Mouse (Mus musculus): ENCODE measurements at regions not wholly inside any gene's neighbourhood (a gene's known extent, or its start where the extent isn't known, plus 50 kb on each side); places are given as distances from the start of the nearest gene placed in this dataset.

GRCm38 (mm10) chr15:18360256-18360655 lies 458.5 kb upstream of the Cdh10 start:
- intact Hi-C loops (cut with DNase I), result no loop called here
- DNase-seq (ENCODE audit: low spot score in 2 of 2), result no peak

- DNase-seq (ENCODE audit: low spot score in 2 of 2), result peak in 1 of 2 experiments; percentile 21
- intact Hi-C loops (cut with DNase I), result loop anchor here (5.0 to 10.0 kb wide), 3 partner anchors 418 to 875 kb away; partner anchors contain the start of gene Cdh10
Measured at GRCm38 (mm10) chr15:18399724-18400123, 419.0 kb upstream of the Cdh10 start.

GRCm38 (mm10) chr15:18400257-18400846 lies 418.4 kb upstream of the Cdh10 start:
- DNase-seq (ENCODE audit: low spot score in 2 of 2), result no peak
- intact Hi-C loops (cut with DNase I), result loop anchor here (5.0 kb wide), 1 partner anchor 642 kb away; no protein-coding TSS in a partner anchor

GRCm38 (mm10) chr15:18432705-18433104 lies 386.0 kb upstream of the Cdh10 start:
- DNase-seq (ENCODE audit: low spot score in 2 of 2), result peak in 1 of 2 experiments; percentile 51
- intact Hi-C loops (cut with DNase I), result no loop called here

GRCm38 (mm10) chr15:18453801-18454200 lies 364.9 kb upstream of the Cdh10 start:
- DNase-seq (ENCODE audit: low spot score in 2 of 2), result no peak
- intact Hi-C loops (cut with DNase I), result no loop called here

- intact Hi-C loops (cut with DNase I), result no loop called here
- no peak for DNase-seq (ENCODE audit: low spot score in 2 of 2)
Measured at GRCm38 (mm10) chr15:18482385-18482784, 336.4 kb upstream of the Cdh10 start.

GRCm38 (mm10) chr15:18511606-18512005 lies 307.1 kb upstream of the Cdh10 start:
- intact Hi-C loops (cut with DNase I), result no loop called here
- DNase-seq (ENCODE audit: low spot score in 2 of 2), result peak; percentile 5 to 59

- intact Hi-C loops (cut with DNase I), result no loop called here
- DNase-seq (ENCODE audit: low spot score in 2 of 2), result no peak
Measured at GRCm38 (mm10) chr15:18517701-18518100, 301.0 kb upstream of the Cdh10 start.

- no peak for DNase-seq (ENCODE audit: low spot score in 2 of 2)
- intact Hi-C loops (cut with DNase I), result no loop called here
Measured at GRCm38 (mm10) chr15:18556457-18556856, 262.3 kb upstream of the Cdh10 start.

All from left cerebral cortex, postnatal 25 days (tissue).